Mouse (Mus musculus): ENCODE measurements at regions not wholly inside any gene's neighbourhood (a gene's known extent, or its start where the extent isn't known, plus 50 kb on each side); places are given as distances from the start of the nearest gene placed in this dataset.
"Not testable (repeated sequence)": the region's sequence is repeated elsewhere in the genome, so short reads cannot be mapped to it uniquely, and the experiment has no call there.

DNA sequence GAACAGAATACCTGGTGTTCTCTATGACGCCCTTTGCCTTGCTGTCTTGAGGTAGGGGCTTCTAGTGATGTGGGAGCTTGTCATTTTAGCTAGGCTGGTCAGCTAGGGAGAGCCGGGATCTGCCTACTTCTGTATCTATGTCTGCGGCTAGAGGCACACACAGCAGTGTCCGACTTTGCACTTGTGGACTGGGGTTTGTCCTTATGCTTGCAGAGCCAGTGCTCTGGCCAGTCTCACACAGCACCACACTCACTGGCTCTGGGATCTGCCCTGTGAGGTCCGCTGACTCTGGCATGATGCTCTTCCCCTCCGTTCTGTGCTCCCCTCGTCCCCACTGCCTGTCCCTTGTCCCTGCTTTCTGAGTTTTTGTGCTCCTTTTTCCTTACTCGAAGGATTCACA, 275.3 kb downstream of the Etnk1 start:
- no peak overlapping the region for H3K27ac ChIP-seq
- H3K4me2 ChIP-seq, result no peak overlapping the region
- H3K4me3 ChIP-seq, result no peak overlapping the region
- H3K27me3 ChIP-seq (replicated peaks), result no peaks in the 10 kb centered on the region
- ATAC-seq, result no peak
- H3K9ac ChIP-seq, result no peak overlapping the region
- WGBS (ENCODE audit: insufficient replicate concordance), result 67% methylated on average over 8 of the region's 8 CpGs
- no peaks in the 10 kb centered on the region for H3K9me3 ChIP-seq (replicated peaks)
- no peaks in the 10 kb centered on the region for H3K4me1 ChIP-seq
- no peaks in the 10 kb centered on the region for H3K36me3 ChIP-seq

DNA sequence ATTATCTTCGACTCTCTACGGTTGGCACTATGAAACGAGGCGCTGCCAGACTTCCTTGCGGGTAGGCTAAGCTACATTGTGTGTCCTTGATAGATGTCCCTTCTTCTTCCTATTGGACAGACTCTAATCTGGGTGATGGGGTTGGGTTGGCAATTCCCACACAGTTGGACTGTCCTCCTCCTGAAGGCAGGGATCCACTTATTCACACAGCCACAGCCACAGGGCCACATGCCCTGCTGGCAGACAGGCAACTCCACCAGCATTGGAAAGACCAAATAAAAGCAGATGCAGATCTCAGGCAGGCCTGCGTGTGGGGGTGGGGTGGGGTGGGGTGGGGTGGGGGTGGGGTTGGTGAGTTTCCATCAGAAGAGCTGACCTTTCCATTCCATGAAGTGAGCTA, 276.4 kb downstream of the Etnk1 start:
- 84% methylated on average over 6 of the region's 6 CpGs for WGBS (ENCODE audit: insufficient replicate concordance)
- Histone ChIP-seq H3K27me3 (replicated peaks) (no peaks in the 10 kb centered on the region), H3K27ac (no peak overlapping the region), H3K4me3 (no peak overlapping the region), H3K9ac (no peak overlapping the region), H3K9me3 (replicated peaks) (no peaks in the 10 kb centered on the region), H3K4me1 (no peaks in the 10 kb centered on the region), H3K36me3 (no peaks in the 10 kb centered on the region), H3K4me2 (no peak overlapping the region)
- no peak for ATAC-seq

DNA sequence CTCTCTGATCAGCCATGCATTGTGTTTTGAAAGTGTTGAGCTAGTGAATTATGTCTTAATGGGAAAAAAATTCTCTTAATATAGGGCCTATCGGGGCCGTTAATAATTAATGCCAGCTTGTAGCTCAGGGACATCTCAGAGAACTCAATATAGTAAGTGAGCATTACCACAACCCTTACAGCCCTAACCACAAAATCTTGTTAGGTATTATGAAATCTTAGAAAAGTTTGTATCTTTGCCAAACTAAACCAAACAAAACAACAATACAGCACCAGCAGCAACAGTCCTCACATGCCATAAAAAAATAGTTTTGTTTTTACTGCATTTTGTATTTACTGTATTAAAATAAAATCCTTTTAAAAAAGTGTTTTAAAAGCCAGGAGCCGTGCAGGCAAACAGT, 277.8 kb downstream of the Etnk1 start:
- Histone ChIP-seq H3K9me3 (replicated peaks) (no peaks in the 10 kb centered on the region), H3K27ac (no peak overlapping the region), H3K4me2 (no peak overlapping the region), H3K36me3 (no peaks in the 10 kb centered on the region), H3K4me1 (no peaks in the 10 kb centered on the region), H3K4me3 (no peak overlapping the region), H3K9ac (no peak overlapping the region), H3K27me3 (replicated peaks) (no peaks in the 10 kb centered on the region)
- no peak for ATAC-seq
- 74% methylated on average over 3 of the region's 3 CpGs for WGBS (ENCODE audit: insufficient replicate concordance)

DNA sequence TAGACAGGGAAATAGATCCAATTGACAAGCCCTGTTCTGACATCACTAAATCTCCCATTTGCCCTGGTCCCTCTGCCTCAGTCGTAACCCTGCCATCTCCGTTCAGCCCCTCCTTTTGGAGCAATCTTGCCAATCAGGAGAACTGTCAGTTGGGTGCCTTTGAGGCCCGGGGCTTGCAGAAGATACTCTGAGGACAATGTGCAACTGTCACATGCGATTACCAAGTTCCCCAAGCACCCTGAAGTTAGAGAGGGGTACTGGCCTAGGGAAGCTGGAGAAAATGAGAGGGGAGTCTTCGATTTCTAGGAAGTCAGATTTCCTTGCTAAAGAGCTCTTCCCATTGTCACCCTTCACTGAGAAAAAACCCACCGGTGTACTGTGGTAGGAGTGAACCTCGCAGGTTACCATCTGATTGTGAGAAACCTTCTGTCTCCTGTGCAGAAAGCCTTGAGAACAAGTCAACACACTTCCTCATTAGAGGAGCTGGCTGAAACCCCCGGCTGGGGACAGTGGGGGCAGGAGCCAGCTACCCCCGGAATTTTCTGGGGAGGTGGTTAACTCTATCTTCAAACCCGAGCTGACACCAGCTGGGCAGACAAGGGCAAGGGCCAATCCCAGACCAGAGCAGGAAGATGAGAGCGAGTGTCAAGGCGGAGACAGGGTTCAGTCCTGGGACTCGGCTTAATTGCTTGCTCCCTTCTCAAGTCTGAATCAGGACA, 279.0 kb downstream of the Etnk1 start:
- peaks cover 2% of the 10 kb centered on the region; the same call in 1 of the 2 replicates for H3K9me3 ChIP-seq (replicated peaks)
- whole genome bisulfite sequencing (ENCODE audit: insufficient replicate concordance), result 57% methylated on average over 13 of the region's 13 CpGs
- H3K36me3 ChIP-seq, result no peaks in the 10 kb centered on the region
- no peak overlapping the region for H3K27ac ChIP-seq
- no peaks in the 10 kb centered on the region for H3K27me3 ChIP-seq (replicated peaks)
- no peak overlapping the region for H3K4me2 ChIP-seq
- ATAC-seq, result no peak
- no peak overlapping the region for H3K9ac ChIP-seq
- no peaks in the 10 kb centered on the region for H3K4me1 ChIP-seq
- H3K4me3 ChIP-seq, result no peak overlapping the region

DNA sequence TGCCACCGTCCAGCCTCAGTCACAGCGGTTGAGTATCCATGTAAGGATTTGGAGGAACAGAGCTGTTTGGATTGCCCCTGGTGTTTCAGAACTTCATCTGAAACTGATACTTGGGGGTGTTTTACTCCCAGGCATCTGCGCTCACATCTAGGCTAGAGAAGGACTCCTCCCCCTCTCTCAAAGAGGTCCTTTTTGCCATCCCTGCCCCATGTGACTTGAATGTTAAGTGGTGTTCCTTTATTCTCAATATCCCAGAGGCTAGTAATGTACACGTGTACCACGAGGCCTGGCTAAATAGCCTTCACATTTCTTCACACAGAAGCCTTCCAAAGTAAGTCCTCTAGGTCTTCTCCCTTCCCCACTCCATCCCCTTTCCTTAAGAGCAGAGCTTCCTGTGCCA, 280.0 kb downstream of the Etnk1 start:
- Histone ChIP-seq H3K27ac (no peak overlapping the region), H3K36me3 (no peaks in the 10 kb centered on the region), H3K4me1 (no peaks in the 10 kb centered on the region), H3K9ac (no peak overlapping the region), H3K27me3 (replicated peaks) (no peaks in the 10 kb centered on the region), H3K4me3 (no peak overlapping the region), H3K9me3 (replicated peaks) (peaks cover 7% of the 10 kb centered on the region), H3K4me2 (no peak overlapping the region)
- WGBS (ENCODE audit: insufficient replicate concordance), result 77% methylated on average over 5 of the region's 5 CpGs
- no peak for ATAC-seq

DNA sequence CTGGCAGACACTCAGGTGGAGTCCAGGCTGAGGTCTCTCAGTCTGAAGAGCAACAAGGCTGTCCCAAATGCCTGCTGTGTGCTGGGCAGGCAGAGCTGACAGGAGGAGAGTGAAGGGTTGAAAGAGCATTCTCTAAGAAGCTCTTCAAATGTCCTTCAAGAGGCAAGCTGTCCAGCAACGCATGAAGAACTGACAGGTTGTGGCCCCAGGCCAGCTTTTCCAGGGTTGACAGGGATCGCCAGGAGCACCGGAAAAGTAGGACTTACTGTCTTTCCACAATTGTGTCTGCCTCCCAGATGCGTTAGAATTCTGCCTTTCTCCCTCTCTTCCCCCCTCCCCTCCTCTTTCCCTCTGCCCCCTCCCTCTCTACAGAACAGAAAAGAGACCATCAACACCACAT, 282.1 kb downstream of the Etnk1 start:
- H3K9ac ChIP-seq, result no peak overlapping the region
- WGBS (ENCODE audit: insufficient replicate concordance), result 58% methylated on average over 4 of the region's 4 CpGs
- no peak overlapping the region for H3K27ac ChIP-seq
- peaks cover 16% of the 10 kb centered on the region for H3K9me3 ChIP-seq (replicated peaks)
- H3K27me3 ChIP-seq (replicated peaks), result no peaks in the 10 kb centered on the region
- no peaks in the 10 kb centered on the region for H3K36me3 ChIP-seq
- H3K4me1 ChIP-seq, result no peaks in the 10 kb centered on the region
- H3K4me2 ChIP-seq, result no peak overlapping the region
- ATAC-seq, result no peak
- no peak overlapping the region for H3K4me3 ChIP-seq

DNA sequence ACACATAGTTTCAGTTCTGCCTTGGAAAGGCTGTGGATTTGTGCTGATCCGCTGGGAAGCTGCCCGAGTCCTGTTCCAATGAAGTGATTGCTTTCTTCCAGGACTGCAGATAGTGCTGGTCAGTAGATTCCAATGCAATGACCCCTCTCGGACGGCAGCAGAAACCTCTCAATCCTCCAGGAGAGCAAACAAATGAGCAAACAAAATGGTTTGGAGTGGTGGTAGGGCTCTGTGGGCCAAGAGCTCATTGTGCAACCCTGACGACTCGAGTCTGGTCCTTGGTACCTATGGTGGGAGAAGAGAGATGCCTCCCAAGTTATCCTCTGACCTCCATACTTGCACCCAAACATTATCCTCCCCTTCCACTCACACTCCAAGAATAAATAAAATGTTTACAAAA, 284.8 kb downstream of the Etnk1 start:
- H3K27ac ChIP-seq, result no peak overlapping the region
- H3K9ac ChIP-seq, result no peak overlapping the region
- H3K9me3 ChIP-seq (replicated peaks), result peaks cover 16% of the 10 kb centered on the region
- H3K36me3 ChIP-seq, result no peaks in the 10 kb centered on the region
- H3K4me1 ChIP-seq, result no peaks in the 10 kb centered on the region
- H3K4me3 ChIP-seq, result no peak overlapping the region
- 60% methylated on average over 6 of the region's 6 CpGs for WGBS (ENCODE audit: insufficient replicate concordance)
- no peak overlapping the region for H3K4me2 ChIP-seq
- H3K27me3 ChIP-seq (replicated peaks), result no peaks in the 10 kb centered on the region
- no peak for ATAC-seq

DNA sequence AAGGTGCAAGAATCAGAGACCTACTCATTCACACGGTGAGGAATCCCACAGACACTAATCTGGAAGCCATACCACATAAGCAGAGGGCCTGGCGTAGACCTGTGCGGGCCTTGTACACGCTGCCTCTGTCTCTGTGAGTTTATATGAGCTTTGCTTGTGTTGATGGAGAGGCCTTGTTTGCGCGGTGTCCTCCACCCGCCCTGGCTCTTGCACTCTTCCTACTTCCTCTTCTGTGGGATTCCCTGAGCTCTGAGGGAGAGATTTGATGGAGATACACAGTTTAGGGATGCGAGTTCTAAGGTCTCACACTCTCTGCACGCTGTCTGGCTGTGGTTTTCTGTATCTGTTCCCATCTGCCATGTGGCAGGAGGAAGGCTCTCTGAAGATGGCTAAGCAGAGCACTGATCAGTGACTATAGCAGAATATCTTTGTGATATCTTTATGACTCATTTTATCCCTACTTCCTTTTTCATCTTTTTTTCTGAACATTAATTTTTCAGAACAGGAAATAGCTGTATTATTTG, 287.7 kb downstream of the Etnk1 start:
- Histone ChIP-seq H3K36me3 (no peaks in the 10 kb centered on the region), H3K9ac (no peak overlapping the region), H3K4me3 (no peak overlapping the region), H3K27me3 (replicated peaks) (no peaks in the 10 kb centered on the region), H3K4me1 (no peaks in the 10 kb centered on the region), H3K4me2 (no peak overlapping the region), H3K9me3 (replicated peaks) (peaks cover 18% of the 10 kb centered on the region), H3K27ac (no peak overlapping the region)
- WGBS (ENCODE audit: insufficient replicate concordance), result 74% methylated on average over 9 of the region's 9 CpGs
- no peak for ATAC-seq

DNA sequence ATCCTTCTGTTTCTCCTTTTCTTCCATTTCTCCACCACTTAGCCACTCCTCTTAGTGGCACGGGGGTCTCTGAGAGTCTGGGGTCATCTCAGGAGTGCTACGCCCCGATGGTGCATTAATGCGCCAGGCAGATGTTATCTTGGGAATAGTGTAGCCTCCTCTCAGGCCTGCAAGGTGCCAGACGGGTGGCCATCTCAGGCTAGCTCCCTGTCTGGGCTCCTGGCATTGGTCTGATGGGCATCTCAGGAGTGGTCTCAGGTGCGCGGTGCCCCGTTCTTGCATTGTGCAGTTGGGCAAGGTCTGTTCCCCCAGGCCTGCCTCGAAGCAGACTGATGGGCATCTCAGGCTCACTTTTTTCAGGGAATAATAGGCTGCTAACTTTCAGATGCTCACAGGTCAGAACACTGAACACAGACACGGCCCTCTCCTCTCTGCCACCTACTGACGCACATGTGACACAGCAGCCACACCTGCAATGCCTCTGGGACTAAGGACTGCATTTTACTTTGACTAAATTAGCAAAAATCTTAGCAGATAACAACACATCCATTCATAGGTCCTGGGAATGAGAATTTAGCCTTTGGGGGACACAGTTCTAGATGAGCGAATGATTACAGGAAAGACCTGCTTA, 298.0 kb downstream of the Etnk1 start:
- no peak for ATAC-seq
- Histone ChIP-seq H3K36me3 (no peaks in the 10 kb centered on the region), H3K9me3 (replicated peaks) (0 out of 2 replicates have a peak, but pooled peaks cover 7% of the 10 kb centered on the region), H3K27ac (no peak overlapping the region), H3K4me2 (no peak overlapping the region), H3K9ac (no peak overlapping the region), H3K4me3 (no peak overlapping the region), H3K27me3 (replicated peaks) (no peaks in the 10 kb centered on the region), H3K4me1 (no peaks in the 10 kb centered on the region)
- 66% methylated on average over 12 of the region's 12 CpGs for WGBS (ENCODE audit: insufficient replicate concordance)

DNA sequence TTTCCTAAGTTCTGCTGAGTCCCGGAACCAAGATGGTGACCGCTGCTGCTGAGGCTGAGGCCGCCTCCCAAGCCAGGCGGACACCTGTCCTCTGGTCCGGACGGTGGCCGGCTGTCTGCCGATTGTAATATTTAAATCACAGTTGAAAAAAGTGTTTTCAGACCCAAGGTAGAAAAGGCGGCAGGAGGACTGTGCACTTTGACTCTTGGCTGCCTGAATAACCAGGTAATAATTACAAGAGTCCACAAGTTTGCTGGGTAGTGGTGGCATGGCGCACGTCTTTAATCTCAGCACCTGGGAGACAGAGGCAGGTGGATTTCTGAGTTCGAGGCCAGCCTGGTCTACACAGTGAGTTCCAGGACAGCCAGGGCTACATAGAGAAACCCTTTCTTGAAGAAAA, 305.7 kb downstream of the Etnk1 start:
- H3K9ac ChIP-seq; H3K4me3 ChIP-seq; H3K4me1 ChIP-seq; H3K27ac ChIP-seq; ATAC-seq; H3K27me3 ChIP-seq (replicated peaks); H3K36me3 ChIP-seq; H3K4me2 ChIP-seq; H3K9me3 ChIP-seq (replicated peaks): not testable (repeated sequence)
- WGBS (ENCODE audit: insufficient replicate concordance), result 82% methylated on average over 12 of the region's 12 CpGs

DNA sequence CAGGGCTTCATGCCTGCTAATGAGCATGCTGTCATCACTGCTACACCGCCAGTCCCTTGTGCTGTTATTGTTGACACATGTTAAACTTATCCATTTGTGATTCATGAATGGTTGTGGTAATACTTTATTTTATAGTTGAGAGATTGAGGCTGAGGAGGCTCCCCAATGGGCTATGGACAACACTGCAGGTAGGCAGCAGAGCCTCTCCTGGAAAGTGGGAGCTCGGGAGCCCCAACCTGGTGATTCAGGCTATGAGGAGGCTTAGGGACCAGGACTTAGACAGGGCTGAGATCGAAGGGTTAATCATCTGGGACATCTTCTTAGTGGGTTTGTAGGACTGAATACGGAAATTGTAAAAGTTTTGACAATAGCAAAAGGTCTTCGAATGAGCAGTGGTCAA, 307.4 kb downstream of the Etnk1 start:
- H3K4me3 ChIP-seq, result no peak overlapping the region
- no peak overlapping the region for H3K9ac ChIP-seq
- ATAC-seq, result no peak
- H3K9me3 ChIP-seq (replicated peaks), result no peaks in the 10 kb centered on the region
- no peak overlapping the region for H3K4me2 ChIP-seq
- 66% methylated on average over 5 of the region's 5 CpGs for WGBS (ENCODE audit: insufficient replicate concordance)
- no peaks in the 10 kb centered on the region for H3K4me1 ChIP-seq
- H3K27me3 ChIP-seq (replicated peaks), result no peaks in the 10 kb centered on the region
- H3K27ac ChIP-seq, result no peak overlapping the region
- H3K36me3 ChIP-seq, result no peaks in the 10 kb centered on the region

DNA sequence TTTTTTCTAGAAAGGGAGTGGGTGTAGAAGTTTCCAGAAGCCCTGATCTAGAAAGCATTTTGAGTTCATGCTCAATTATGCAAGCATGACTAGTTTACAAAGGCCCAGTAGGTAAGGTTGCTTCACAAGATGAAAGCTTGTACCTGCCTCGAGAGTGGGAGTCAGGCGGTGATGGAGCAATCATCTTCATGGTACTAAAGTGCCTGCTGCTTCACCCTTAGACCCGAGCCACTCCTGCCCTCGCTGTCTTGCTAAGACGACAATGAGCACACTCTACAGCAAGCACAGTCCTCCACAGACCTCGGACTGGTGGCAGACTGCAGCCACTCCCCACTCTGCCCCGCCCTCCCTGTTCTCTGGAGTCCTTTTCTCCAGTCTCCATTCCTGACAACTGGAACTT, 308.3 kb downstream of the Etnk1 start:
- Histone ChIP-seq H3K4me3 (no peak overlapping the region), H3K9me3 (replicated peaks) (no peaks in the 10 kb centered on the region), H3K4me1 (no peaks in the 10 kb centered on the region), H3K27me3 (replicated peaks) (no peaks in the 10 kb centered on the region), H3K36me3 (no peaks in the 10 kb centered on the region), H3K4me2 (no peak overlapping the region), H3K27ac (no peak overlapping the region), H3K9ac (no peak overlapping the region)
- WGBS (ENCODE audit: insufficient replicate concordance), result 62% methylated on average over 7 of the region's 7 CpGs
- ATAC-seq, result no peak
